Mouse (Mus musculus) urinary bladder, postnatal 0 days (tissue): Measurements from ENCODE around the gene Rln3. TPM values are rescaled to one million over a fixed set of nuclear protein-coding genes. Genes with fewer than 3 reads are reported as not detected.
A peak's percentile ranks its signal among the peaks of the same experiment; 100 is the strongest.

Experiments used
- microRNA counts: library from miRNA; unstranded; fragments of <30 nt; microRNA quantifications from one replicate; lab custom pipeline; 2016
- microRNA-seq: library from miRNA; unstranded; fragments of <30 nt; microRNA quantifications from one replicate; pipeline ENCODE4, GENCODE M21; 2016
- polyA plus RNA-seq: library from polyadenylated mRNA; unstranded; fragments of >200 nt; fragmentation: Nextera tagmentation; extraction: Ambion mirVana; gene quantifications from 2 replicates; pipeline ENCODE4 v1.2.1, GENCODE M21; 2015

Gene Rln3
- polyA plus RNA-seq: not detected in 2 replicates

GRCm38 (mm10) chr8:84044900-84045299, at the start of gene Rln3:
Gene Rln3 (minus strand): TSS chr8:84045000.

GRCm38 (mm10) chr8:84066291-84066930, 21.6 kb upstream of the Rln3 start, which contains the start of gene Rfx1:
Gene Rfx1 (plus strand): TSS chr8:84066834.

DNA sequence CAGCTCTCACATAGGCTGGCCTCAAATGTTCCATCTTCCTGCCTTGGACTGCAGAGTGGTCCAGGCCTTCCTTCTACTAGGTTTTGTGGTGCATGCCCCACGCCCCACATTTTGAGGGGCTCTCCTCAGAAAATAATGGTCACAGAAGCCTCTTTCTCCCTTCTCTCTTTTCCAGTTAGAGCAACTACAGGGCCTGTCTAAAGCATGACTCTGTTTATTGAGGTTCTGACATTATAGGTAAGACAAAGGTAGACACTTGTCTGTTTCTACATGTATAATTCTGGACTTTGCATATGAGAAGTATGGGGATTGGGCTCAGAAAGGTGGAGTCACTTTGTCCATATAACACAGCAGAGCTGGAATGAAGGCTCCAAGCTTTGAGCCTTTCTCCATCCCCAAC, 20.2 kb upstream of the Rln3 start, which contains the start of gene Gm10643:
Gene Gm10643 (minus strand): TSS at position 101 of the 400 bp plus-strand sequence.

DNA sequence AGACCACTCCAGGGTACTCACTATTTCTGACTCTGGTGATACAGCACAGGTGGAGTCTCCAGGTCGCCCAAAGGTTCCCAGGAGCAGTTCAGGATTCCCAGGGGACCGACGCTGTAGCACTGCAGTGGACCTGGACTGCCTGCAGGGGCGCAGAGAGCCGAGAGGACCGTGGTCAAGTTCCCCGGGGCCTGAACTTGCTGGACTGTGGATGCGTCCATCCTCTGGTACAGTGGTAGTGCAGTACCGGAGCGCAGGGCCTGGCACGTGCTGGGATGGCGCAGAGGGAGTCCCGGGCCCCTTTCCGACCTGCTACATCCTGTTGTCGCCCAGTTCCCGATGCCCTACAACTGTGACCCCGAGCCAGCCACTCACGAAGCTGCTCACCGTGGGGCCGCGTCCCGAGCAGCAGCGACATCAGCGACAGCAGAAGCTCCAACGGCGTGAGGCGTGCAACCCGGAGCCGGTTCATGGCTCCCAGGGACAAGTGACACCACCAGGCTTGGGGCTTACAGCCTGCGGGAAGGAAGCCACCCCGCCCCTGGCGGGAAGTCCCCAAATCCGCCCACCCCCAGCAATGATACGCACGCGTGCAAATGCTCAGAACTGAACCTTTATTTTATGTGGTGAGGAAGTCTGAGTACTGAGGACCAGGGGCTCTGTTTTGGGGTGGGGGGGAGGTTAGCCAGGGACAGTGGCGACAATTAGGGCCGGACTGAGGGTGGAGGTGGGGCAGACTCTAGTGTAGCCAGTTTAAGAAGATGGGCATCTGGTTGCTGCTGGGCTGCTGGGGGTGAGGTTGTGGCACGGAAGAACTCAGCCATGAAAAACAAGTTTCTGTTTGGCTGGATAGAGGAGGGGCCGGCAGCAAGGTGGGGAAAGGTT, 2.5 kb downstream of the Rln3 start, which contains the start of gene Il27ra:
Gene Il27ra (minus strand): TSS at position 524 of the 882 bp plus-strand sequence.

GRCm38 (mm10) chr8:84021096-84021495, 23.7 kb downstream of the Rln3 start, which contains the start of gene Palm3:
Gene Palm3 (plus strand): TSS chr8:84021471.

GRCm38 (mm10) chr8:84011705-84012498, 32.9 kb downstream of the Rln3 start, which contains the start of gene 2210011C24Rik:
Gene 2210011C24Rik (minus strand): TSS chr8:84012171.

GRCm38 (mm10) chr8:84001281-84002000, 43.4 kb downstream of the Rln3 start, which contains the start of gene 1700067K01Rik:
Gene 1700067K01Rik (plus strand): TSS chr8:84001502.

DNA sequence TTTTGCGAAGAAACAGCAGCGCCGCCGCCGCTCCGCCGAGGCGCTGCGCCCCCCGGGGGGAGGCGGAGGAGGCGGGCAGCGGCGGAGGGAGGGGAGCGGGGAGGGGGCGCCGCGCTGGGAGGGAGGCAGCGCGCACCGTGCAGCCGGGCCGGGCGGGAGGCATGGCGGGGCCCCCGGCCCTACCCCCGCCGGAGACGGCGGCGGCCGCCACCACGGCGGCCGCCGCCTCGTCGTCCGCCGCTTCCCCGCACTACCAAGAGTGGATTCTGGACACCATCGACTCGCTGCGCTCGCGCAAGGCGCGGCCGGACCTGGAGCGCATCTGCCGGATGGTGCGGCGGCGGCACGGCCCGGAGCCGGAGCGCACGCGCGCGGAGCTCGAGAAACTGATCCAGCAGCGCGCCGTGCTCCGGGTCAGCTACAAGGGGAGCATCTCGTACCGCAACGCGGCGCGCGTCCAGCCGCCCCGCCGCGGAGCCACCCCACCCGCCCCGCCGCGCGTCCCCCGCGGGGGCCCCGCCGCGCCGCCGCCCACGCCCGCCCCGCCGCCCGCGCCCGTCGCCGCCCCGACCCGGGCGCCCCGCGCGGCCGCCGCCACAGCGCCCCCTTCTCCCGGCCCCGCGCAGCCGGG, 47.2 kb downstream of the Rln3 start, which contains the start of gene Samd1:
Gene Samd1 (plus strand): TSS at position 162 of the 631 bp plus-strand sequence.

MicroRNAs encoded within 50 kb of the gene (microRNA counts, 519-probe panel; counts per million panel counts)
- microRNA mmu-miR-1199 (lab: Ali Mortazavi, UCI) (not detected), microRNA mmu-miR-709 (lab: Ali Mortazavi, UCI) (2,137 counts per million, percentile 27 among the panel's probes with 10 or more counts)

Small RNAs within 50 kb of the gene (microRNA-seq; reads per million reads assigned to microRNA genes)
- not detected for gene Mir1199
- not detected for gene Mir709
- 4.6 reads per million, percentile 9 among the genes with 10 or more reads in this experiment for gene Mir8111

Other genes starting within 250 kb of the Rln3 start
- 9.2 and 10.4 TPM in 2 replicates for gene Adgrl1, start 144.9 kb downstream of the Rln3 start, polyA plus RNA-seq
- 0.06 and 0.17 TPM in 2 replicates for gene Gm10644, start 89.8 kb downstream of the Rln3 start, polyA plus RNA-seq
- gene Asf1b, start 89.5 kb downstream of the Rln3 start, polyA plus RNA-seq: 14.0 and 18.6 TPM in 2 replicates
- gene Prkaca, start 72.0 kb downstream of the Rln3 start, polyA plus RNA-seq: 63.1 and 68.1 TPM in 2 replicates
- 3.5 and 4.3 TPM in 2 replicates for gene Samd1, start 47.3 kb downstream of the Rln3 start, polyA plus RNA-seq
- gene 1700067K01Rik, start 43.5 kb downstream of the Rln3 start, polyA plus RNA-seq: 0.39 and 0.48 TPM in 2 replicates
- gene 2210011C24Rik, start 32.8 kb downstream of the Rln3 start, polyA plus RNA-seq: 0.43 and 0.60 TPM in 2 replicates
- 0.47 and 1.3 TPM in 2 replicates for gene Palm3, start 23.5 kb downstream of the Rln3 start, polyA plus RNA-seq
- 0.53 and 0.96 TPM in 2 replicates for gene Il27ra, start 2.4 kb downstream of the Rln3 start, polyA plus RNA-seq
- gene Gm10643, start 20.1 kb upstream of the Rln3 start, polyA plus RNA-seq: 0.82 and 0.94 TPM in 2 replicates
- gene Rfx1, start 21.8 kb upstream of the Rln3 start, polyA plus RNA-seq: 3.1 and 3.3 TPM in 2 replicates
- 3.0 and 3.2 TPM in 2 replicates for gene Dcaf15, start 59.8 kb upstream of the Rln3 start, polyA plus RNA-seq
- gene Podnl1, start 81.0 kb upstream of the Rln3 start, polyA plus RNA-seq: 0.16 and 0.22 TPM in 2 replicates
- gene Cc2d1a, start 102.9 kb upstream of the Rln3 start, polyA plus RNA-seq: 14.8 and 15.7 TPM in 2 replicates
- gene 4930432K21Rik, start 103.0 kb upstream of the Rln3 start, polyA plus RNA-seq: 0.16 and 0.50 TPM in 2 replicates
- 1.1 and 1.3 TPM in 2 replicates for gene Nanos3, start 140.2 kb upstream of the Rln3 start, polyA plus RNA-seq
- 5.2 and 5.8 TPM in 2 replicates for gene Zswim4, start 192.1 kb upstream of the Rln3 start, polyA plus RNA-seq
- 269 and 288 TPM in 2 replicates for gene D8Ertd738e, start 204.7 kb upstream of the Rln3 start, polyA plus RNA-seq
- 63.3 and 68.1 TPM in 2 replicates for gene Mri1, start 212.3 kb upstream of the Rln3 start, polyA plus RNA-seq
- 9.6 and 10.7 TPM in 2 replicates for gene Ccdc130, start 225.4 kb upstream of the Rln3 start, polyA plus RNA-seq